Mouse (Mus musculus): ENCODE measurements at regions not wholly inside any gene's neighbourhood (a gene's known extent, or its start where the extent isn't known, plus 50 kb on each side); places are given as distances from the start of the nearest gene placed in this dataset.

- 16% methylated on average over 17 of the region's 17 CpGs for WGBS
Measured at GRCm38 (mm10) chr12:27060899-27061762, 281.2 kb downstream of the Sox11 start.

GRCm38 (mm10) chr12:27059885-27060284 is 282.5 kb downstream of the Sox11 start:
- H3K27ac ChIP-seq (ENCODE audit: low read depth): no peak overlapping the region
- DNase-seq (ENCODE audit: low spot score): peak; percentile 67
- no peaks in the 10 kb centered on the region for H3K9me3 ChIP-seq (ENCODE audit: control insufficient read depth, low read length)
- no peaks in the 10 kb centered on the region for H3K27me3 ChIP-seq (replicated peaks; ENCODE audit: control insufficient read depth, insufficient read depth, low read length)
- no peak for ATAC-seq (replicated peaks; ENCODE audit: low FRiP score, low TSS enrichment, low read depth)
- WGBS: 41% methylated on average over 4 of the region's 4 CpGs
- H3K4me2 ChIP-seq (ENCODE audit: low read length): no peak overlapping the region
- H3K4me1 ChIP-seq (replicated peaks; ENCODE audit: control insufficient read depth, insufficient read depth, low read length): peaks cover 25% of the 10 kb centered on the region
- no peak overlapping the region for H3K4me3 ChIP-seq (ENCODE audit: low read depth, low read length)
- no peaks in the 10 kb centered on the region for H3K36me3 ChIP-seq (ENCODE audit: control insufficient read depth, insufficient read depth, low read length)
- no peak overlapping the region for H3K9ac ChIP-seq (ENCODE audit: low read length)

More at GRCm38 (mm10) chr12:27060899-27061762, 281.2 kb downstream of the Sox11 start:
- peaks cover 25% of the 10 kb centered on the region for H3K4me1 ChIP-seq (replicated peaks; ENCODE audit: control insufficient read depth, insufficient read depth, low read length)
- H3K9ac ChIP-seq (ENCODE audit: low read length): no peak overlapping the region
- no peaks in the 10 kb centered on the region for H3K36me3 ChIP-seq (ENCODE audit: control insufficient read depth, insufficient read depth, low read length)
- no peak overlapping the region for H3K4me3 ChIP-seq (ENCODE audit: low read depth, low read length)
- H3K27me3 ChIP-seq (replicated peaks; ENCODE audit: control insufficient read depth, insufficient read depth, low read length): no peaks in the 10 kb centered on the region
- peak overlapping the region; percentile 60 for H3K4me2 ChIP-seq (ENCODE audit: low read length)
- DNase-seq (ENCODE audit: low spot score) (peak; percentile 68), ATAC-seq (replicated peaks; ENCODE audit: low FRiP score, low TSS enrichment, low read depth) (no peak; the same call in 1 of the 2 replicates)
- H3K9me3 ChIP-seq (ENCODE audit: control insufficient read depth, low read length): no peaks in the 10 kb centered on the region
- no peak overlapping the region for H3K27ac ChIP-seq (ENCODE audit: low read depth)

- no peaks in the 10 kb centered on the region for H3K27me3 ChIP-seq (replicated peaks; ENCODE audit: control insufficient read depth, insufficient read depth, low read length)
- 82% methylated on average over 4 of the region's 4 CpGs for WGBS
- no peak overlapping the region for H3K27ac ChIP-seq (ENCODE audit: low read depth)
- H3K9ac ChIP-seq (ENCODE audit: low read length): no peak overlapping the region
- H3K4me3 ChIP-seq (ENCODE audit: low read depth, low read length): no peak overlapping the region
- H3K4me2 ChIP-seq (ENCODE audit: low read length): no peak overlapping the region
- DNase-seq (ENCODE audit: low spot score): no peak
- no peaks in the 10 kb centered on the region for H3K4me1 ChIP-seq (replicated peaks; ENCODE audit: control insufficient read depth, insufficient read depth, low read length)
- no peaks in the 10 kb centered on the region for H3K9me3 ChIP-seq (ENCODE audit: control insufficient read depth, low read length)
- H3K36me3 ChIP-seq (ENCODE audit: control insufficient read depth, insufficient read depth, low read length): no peaks in the 10 kb centered on the region
- ATAC-seq (replicated peaks; ENCODE audit: low FRiP score, low TSS enrichment, low read depth): no peak
Measured at GRCm38 (mm10) chr12:27054411-27054810, 288.0 kb downstream of the Sox11 start.

- no peaks in the 10 kb centered on the region for H3K9me3 ChIP-seq (ENCODE audit: control insufficient read depth, low read length)
- H3K9ac ChIP-seq (ENCODE audit: low read length): no peak overlapping the region
- ATAC-seq (replicated peaks; ENCODE audit: low FRiP score, low TSS enrichment, low read depth) (no peak), DNase-seq (ENCODE audit: low spot score) (no peak)
- no peaks in the 10 kb centered on the region for H3K36me3 ChIP-seq (ENCODE audit: control insufficient read depth, insufficient read depth, low read length)
- no peak overlapping the region for H3K27ac ChIP-seq (ENCODE audit: low read depth)
- H3K27me3 ChIP-seq (replicated peaks; ENCODE audit: control insufficient read depth, insufficient read depth, low read length): no peaks in the 10 kb centered on the region
- H3K4me2 ChIP-seq (ENCODE audit: low read length): no peak overlapping the region
- WGBS: 58% methylated on average over 2 of the region's 2 CpGs
- H3K4me1 ChIP-seq (replicated peaks; ENCODE audit: control insufficient read depth, insufficient read depth, low read length): no peaks in the 10 kb centered on the region
- no peak overlapping the region for H3K4me3 ChIP-seq (ENCODE audit: low read depth, low read length)
Measured at GRCm38 (mm10) chr12:27037922-27038321, 304.5 kb downstream of the Sox11 start.

- H3K36me3 ChIP-seq (ENCODE audit: control insufficient read depth, insufficient read depth, low read length): no peaks in the 10 kb centered on the region
- no peak overlapping the region for H3K4me3 ChIP-seq (ENCODE audit: low read depth, low read length)
- DNase-seq (ENCODE audit: low spot score): no peak
- H3K27ac ChIP-seq (ENCODE audit: low read depth): no peak overlapping the region
- no peaks in the 10 kb centered on the region for H3K9me3 ChIP-seq (ENCODE audit: control insufficient read depth, low read length)
- ATAC-seq (replicated peaks; ENCODE audit: low FRiP score, low TSS enrichment, low read depth): no peak
- no peaks in the 10 kb centered on the region for H3K27me3 ChIP-seq (replicated peaks; ENCODE audit: control insufficient read depth, insufficient read depth, low read length)
- 76% methylated on average over 4 of the region's 4 CpGs for WGBS
- no peak overlapping the region for H3K4me2 ChIP-seq (ENCODE audit: low read length)
- 0 out of 2 replicates have a peak, but pooled peaks cover 3% of the 10 kb centered on the region for H3K4me1 ChIP-seq (replicated peaks; ENCODE audit: control insufficient read depth, insufficient read depth, low read length)
- H3K9ac ChIP-seq (ENCODE audit: low read length): no peak overlapping the region
Measured at GRCm38 (mm10) chr12:27019751-27020150, 322.6 kb downstream of the Sox11 start.

GRCm38 (mm10) chr12:27018366-27018765 is 324.0 kb downstream of the Sox11 start:
- H3K9me3 ChIP-seq (ENCODE audit: control insufficient read depth, low read length): no peaks in the 10 kb centered on the region
- no peak overlapping the region for H3K4me3 ChIP-seq (ENCODE audit: low read depth, low read length)
- no peak overlapping the region for H3K9ac ChIP-seq (ENCODE audit: low read length)
- DNase-seq (ENCODE audit: low spot score) (no peak), ATAC-seq (replicated peaks; ENCODE audit: low FRiP score, low TSS enrichment, low read depth) (no peak)
- no peaks in the 10 kb centered on the region for H3K27me3 ChIP-seq (replicated peaks; ENCODE audit: control insufficient read depth, insufficient read depth, low read length)
- WGBS: 73% methylated on average over 7 of the region's 7 CpGs
- no peaks in the 10 kb centered on the region for H3K36me3 ChIP-seq (ENCODE audit: control insufficient read depth, insufficient read depth, low read length)
- H3K27ac ChIP-seq (ENCODE audit: low read depth): no peak overlapping the region
- H3K4me2 ChIP-seq (ENCODE audit: low read length): no peak overlapping the region
- 0 out of 2 replicates have a peak, but pooled peaks cover 3% of the 10 kb centered on the region for H3K4me1 ChIP-seq (replicated peaks; ENCODE audit: control insufficient read depth, insufficient read depth, low read length)

GRCm38 (mm10) chr12:26999287-26999686 is 343.1 kb downstream of the Sox11 start:
- Histone ChIP-seq H3K4me2 (ENCODE audit: low read length) (no peak overlapping the region), H3K36me3 (ENCODE audit: control insufficient read depth, insufficient read depth, low read length) (no peaks in the 10 kb centered on the region), H3K27me3 (replicated peaks; ENCODE audit: control insufficient read depth, insufficient read depth, low read length) (no peaks in the 10 kb centered on the region), H3K9ac (ENCODE audit: low read length) (no peak overlapping the region), H3K27ac (ENCODE audit: low read depth) (no peak overlapping the region), H3K9me3 (ENCODE audit: control insufficient read depth, low read length) (no peaks in the 10 kb centered on the region), H3K4me1 (replicated peaks; ENCODE audit: control insufficient read depth, insufficient read depth, low read length) (no peaks in the 10 kb centered on the region), H3K4me3 (ENCODE audit: low read depth, low read length) (no peak overlapping the region)
- DNase-seq (ENCODE audit: low spot score) (no peak), ATAC-seq (replicated peaks; ENCODE audit: low FRiP score, low TSS enrichment, low read depth) (no peak)

GRCm38 (mm10) chr12:26976284-26977065 is 365.9 kb downstream of the Sox11 start:
- 68% methylated on average over 8 of the region's 8 CpGs for WGBS
- DNase-seq (ENCODE audit: low spot score) (no peak), ATAC-seq (replicated peaks; ENCODE audit: low FRiP score, low TSS enrichment, low read depth) (no peak)
- no peak overlapping the region for H3K4me3 ChIP-seq (ENCODE audit: low read depth, low read length)
- H3K9me3 ChIP-seq (ENCODE audit: control insufficient read depth, low read length): no peaks in the 10 kb centered on the region
- H3K27me3 ChIP-seq (replicated peaks; ENCODE audit: control insufficient read depth, insufficient read depth, low read length): no peaks in the 10 kb centered on the region
- no peak overlapping the region for H3K27ac ChIP-seq (ENCODE audit: low read depth)
- H3K9ac ChIP-seq (ENCODE audit: low read length): no peak overlapping the region
- no peak overlapping the region for H3K4me2 ChIP-seq (ENCODE audit: low read length)
- H3K4me1 ChIP-seq (replicated peaks; ENCODE audit: control insufficient read depth, insufficient read depth, low read length): no peaks in the 10 kb centered on the region
- no peaks in the 10 kb centered on the region for H3K36me3 ChIP-seq (ENCODE audit: control insufficient read depth, insufficient read depth, low read length)
